Mouse (Mus musculus) spleen, adult 2 months (tissue): ENCODE results near the gene Agap1. TPM values are rescaled to one million over a fixed set of nuclear protein-coding genes. Genes with fewer than 3 reads are reported as not detected.

Experiments used
- DNase-seq, 2 experiments: peaks; one replicate each; pipeline versions ENCODE4 v3.0.0 to v3.0.0-alpha.2; 2012 to 2021; ENCODE audit warnings: low spot score in 2 of 2, low read depth in 1 of 2
- H3K27ac ChIP-seq: fragments of 200-500 bp; 2 replicates; pipeline ENCODE4 v1.5.1; 2012; ENCODE audit warnings: low read length, inconsistent platforms; ENCODE audit not compliant: insufficient read depth
- H3K27me3 ChIP-seq: fragments of 200-500 bp; 2 replicates; pipeline ENCODE4 v1.6.1; 2012; ENCODE audit warnings: mild to moderate bottlenecking, moderate library complexity, low read length, inconsistent platforms; ENCODE audit not compliant: control insufficient read depth, insufficient read depth
- H3K36me3 ChIP-seq: fragments of 200-500 bp; 2 replicates; pipeline ENCODE4 v1.6.1; 2012; ENCODE audit warnings: mild to moderate bottlenecking, low read length, inconsistent platforms; ENCODE audit not compliant: control insufficient read depth, insufficient read depth
- H3K4me1 ChIP-seq: fragments of 200-500 bp; 2 replicates; pipeline ENCODE4 v1.6.1; 2011; ENCODE audit warnings: inconsistent platforms; ENCODE audit not compliant: control insufficient read depth, insufficient read depth, insufficient read length
- H3K4me3 ChIP-seq: fragments of 200-500 bp; 2 replicates; pipeline ENCODE4 v1.5.1; 2011; ENCODE audit warnings: mild to moderate bottlenecking, inconsistent platforms; ENCODE audit not compliant: insufficient read depth, insufficient read length; ENCODE audit errors: extremely low read depth
- CTCF ChIP-seq: fragments of 200-500 bp; IDR thresholded peaks from 2 replicates; pipeline ENCODE4 v1.5.1; 2011; ENCODE audit warnings: mild to moderate bottlenecking, inconsistent platforms; ENCODE audit not compliant: insufficient read depth, insufficient read length, insufficient replicate concordance; ENCODE audit errors: extremely low read depth
- POLR2A ChIP-seq: fragments of 200-500 bp; IDR thresholded peaks from 2 replicates; pipeline ENCODE4 v1.6.1; 2011; ENCODE audit warnings: low read depth, low read length, inconsistent platforms
- WGBS: fragments of 180-500 bp; shearing (Covaris S2); methylation state at CpG from one replicate; pipeline ENCODE4 v1.1.7; 2018; 5-methylcytosine and 5-hydroxymethylcytosine counted together
- polyA plus RNA-seq: library from polyadenylated mRNA; depleted of rRNA; stranded (reverse); fragments of >200 nt; gene quantifications from 2 replicates; pipeline ENCODE4 v1.2.3, GENCODE M21; 2012

Gene Agap1
- polyA plus RNA-seq, 1 experiment: 6.7 TPM

- no peak for DNase-seq
- Histone ChIP-seq H3K27ac (no peak overlapping the region), H3K27me3 (no peaks in the 10 kb centered on the region), H3K36me3 (no peaks in the 10 kb centered on the region), H3K4me3 (no peak overlapping the region), H3K4me1 (no peaks in the 10 kb centered on the region)
- WGBS: 92% methylated on average over 7 of the region's 7 CpGs
- TF ChIP-seq CTCF: no peak
- no peak for TF ChIP-seq POLR2A
Observed at GRCm38 (mm10) chr1:89590994-89591393, 136.4 kb downstream of the Agap1 start.

- Histone ChIP-seq H3K27me3 (no peaks in the 10 kb centered on the region), H3K4me3 (no peak overlapping the region), H3K27ac (no peak overlapping the region), H3K36me3 (no peaks in the 10 kb centered on the region), H3K4me1 (no peaks in the 10 kb centered on the region)
- 89% methylated on average over 4 of the region's 4 CpGs for WGBS
- no peak for DNase-seq
- TF ChIP-seq CTCF: no peak
- no peak for TF ChIP-seq POLR2A
Observed at GRCm38 (mm10) chr1:89593219-89593618, 138.6 kb downstream of the Agap1 start.

- Histone ChIP-seq H3K36me3 (no peaks in the 10 kb centered on the region), H3K4me3 (no peak overlapping the region), H3K27ac (no peak overlapping the region), H3K4me1 (no peaks in the 10 kb centered on the region), H3K27me3 (no peaks in the 10 kb centered on the region)
- 92% methylated on average over 8 of the region's 8 CpGs for WGBS
- TF ChIP-seq CTCF (no peak), POLR2A (no peak)
- DNase-seq: no peak
Observed at GRCm38 (mm10) chr1:89594999-89595398, 140.4 kb downstream of the Agap1 start.

GRCm38 (mm10) chr1:89595421-89595820, 140.8 kb downstream of the Agap1 start:
- DNase-seq: no peak
- 91% methylated on average over 7 of the region's 7 CpGs for WGBS
- no peak overlapping the region for H3K4me3 ChIP-seq
- H3K27me3 ChIP-seq: no peaks in the 10 kb centered on the region
- no peaks in the 10 kb centered on the region for H3K36me3 ChIP-seq
- no peak overlapping the region for H3K27ac ChIP-seq
- TF ChIP-seq POLR2A: no peak
- TF ChIP-seq CTCF: no peak
- H3K4me1 ChIP-seq: no peaks in the 10 kb centered on the region

- Histone ChIP-seq H3K4me1 (no peaks in the 10 kb centered on the region), H3K27ac (no peak overlapping the region), H3K4me3 (no peak overlapping the region), H3K36me3 (no peaks in the 10 kb centered on the region), H3K27me3 (no peaks in the 10 kb centered on the region)
- no peak for DNase-seq
- TF ChIP-seq CTCF (no peak), POLR2A (no peak)
- WGBS: 83% methylated on average over 2 of the region's 2 CpGs
Observed at GRCm38 (mm10) chr1:89596223-89596622, 141.6 kb downstream of the Agap1 start.

- DNase-seq: no peak
- H3K36me3 ChIP-seq: no peaks in the 10 kb centered on the region
- TF ChIP-seq POLR2A (no peak), CTCF (no peak)
- 91% methylated on average over 5 of the region's 5 CpGs for WGBS
- no peak overlapping the region for H3K27ac ChIP-seq
- no peak overlapping the region for H3K4me3 ChIP-seq
- H3K27me3 ChIP-seq: no peaks in the 10 kb centered on the region
- H3K4me1 ChIP-seq: no peaks in the 10 kb centered on the region
Observed at GRCm38 (mm10) chr1:89598906-89599305, 144.3 kb downstream of the Agap1 start.

- no peak overlapping the region for H3K27ac ChIP-seq
- WGBS: 78% methylated on average over 11 of the region's 11 CpGs
- no peak for DNase-seq
- TF ChIP-seq CTCF (no peak), POLR2A (no peak)
- H3K27me3 ChIP-seq: no peaks in the 10 kb centered on the region
- no peaks in the 10 kb centered on the region for H3K36me3 ChIP-seq
- H3K4me3 ChIP-seq: no peak overlapping the region
- H3K4me1 ChIP-seq: no peaks in the 10 kb centered on the region
Observed at GRCm38 (mm10) chr1:89599983-89600741, 145.6 kb downstream of the Agap1 start.
